Mouse (Mus musculus) liver, postnatal 0 days (tissue): ENCODE measurements around the gene Dennd2c.
A peak's percentile ranks its signal among the peaks of the same experiment; 100 is the strongest.

Experiments
- CTCF ChIP-seq: sonication (generic); IDR thresholded peaks from 2 replicates; pipeline ENCODE4 v1.5.1; 2016; ENCODE audit warnings: antibody characterized with exemption, low read depth
- EP300 ChIP-seq: IDR thresholded peaks from 2 replicates; pipeline ENCODE4 v1.6.1; 2016; ENCODE audit warnings: antibody characterized with exemption, low read depth, mild to moderate bottlenecking

- TF ChIP-seq CTCF, result peak; percentile 45
- no peak for TF ChIP-seq EP300
These were observed 69.3 kb downstream of the Dennd2c start, which contains the start of gene Bcas2 for GRCm38 (mm10) chr3:103171505-103172267.
